Mouse (Mus musculus) hindbrain, embryonic 13.5 days (tissue): Measurements from ENCODE around the gene Tk1. TPM values are rescaled to one million over a fixed set of nuclear protein-coding genes. Genes with fewer than 3 reads are reported as not detected.

Source experiments
- ATAC-seq: fragments of 200-750 bp; cut with Nextera tagmentation; 2 replicates; pipeline ENCODE4 v1.8.0; 2017; ENCODE audit warnings: moderate TSS enrichment; ENCODE audit not compliant: low FRiP score
- H3K27ac ChIP-seq: fragments of 300-500 bp; sonication (generic); 2 replicates; pipeline ENCODE4 v1.5.1; 2015; ENCODE audit warnings: inconsistent platforms, mild to moderate bottlenecking, moderate library complexity
- H3K27me3 ChIP-seq: fragments of 300-500 bp; sonication (generic); 2 replicates; pipeline ENCODE4 v1.6.1; 2015; ENCODE audit warnings: mild to moderate bottlenecking, inconsistent platforms
- H3K36me3 ChIP-seq: fragments of 300-500 bp; sonication (generic); 2 replicates; pipeline ENCODE4 v1.6.1; 2015; ENCODE audit warnings: mild to moderate bottlenecking, inconsistent platforms
- H3K4me1 ChIP-seq: fragments of 300-500 bp; sonication (generic); replicated peaks from 2 replicates; pipeline ENCODE4 v1.6.1; 2015; ENCODE audit warnings: inconsistent platforms
- H3K4me2 ChIP-seq: fragments of 300-500 bp; sonication (generic); 2 replicates; pipeline ENCODE4 v1.6.1; 2015; ENCODE audit warnings: inconsistent platforms, mild to moderate bottlenecking, moderate library complexity
- H3K4me3 ChIP-seq: fragments of 300-500 bp; sonication (generic); 2 replicates; pipeline ENCODE4 v1.5.1; 2015; ENCODE audit warnings: mild to moderate bottlenecking, inconsistent platforms
- H3K9ac ChIP-seq: fragments of 300-500 bp; sonication (generic); 2 replicates; pipeline ENCODE4 v1.6.1; 2015; ENCODE audit warnings: mild to moderate bottlenecking, inconsistent platforms
- H3K9me3 ChIP-seq: fragments of 300-500 bp; sonication (generic); 2 replicates; pipeline ENCODE4 v1.6.1; 2016; ENCODE audit warnings: inconsistent platforms
- WGBS: fragments of 180-500 bp; shearing (Covaris S2); methylation state at CpG from one replicate; pipeline ENCODE4 v1.1.7; 2015; 5-methylcytosine and 5-hydroxymethylcytosine counted together
- polyA plus RNA-seq: library from polyadenylated mRNA; unstranded; fragments of >200 nt; fragmentation: Nextera tagmentation; extraction: Ambion mirVana; gene quantifications from 2 replicates; pipeline ENCODE4 v1.2.1, GENCODE M21; 2015

Gene Tk1
- polyA plus RNA-seq, 1 experiment from 2014 or later: 25.3 TPM

DNA sequence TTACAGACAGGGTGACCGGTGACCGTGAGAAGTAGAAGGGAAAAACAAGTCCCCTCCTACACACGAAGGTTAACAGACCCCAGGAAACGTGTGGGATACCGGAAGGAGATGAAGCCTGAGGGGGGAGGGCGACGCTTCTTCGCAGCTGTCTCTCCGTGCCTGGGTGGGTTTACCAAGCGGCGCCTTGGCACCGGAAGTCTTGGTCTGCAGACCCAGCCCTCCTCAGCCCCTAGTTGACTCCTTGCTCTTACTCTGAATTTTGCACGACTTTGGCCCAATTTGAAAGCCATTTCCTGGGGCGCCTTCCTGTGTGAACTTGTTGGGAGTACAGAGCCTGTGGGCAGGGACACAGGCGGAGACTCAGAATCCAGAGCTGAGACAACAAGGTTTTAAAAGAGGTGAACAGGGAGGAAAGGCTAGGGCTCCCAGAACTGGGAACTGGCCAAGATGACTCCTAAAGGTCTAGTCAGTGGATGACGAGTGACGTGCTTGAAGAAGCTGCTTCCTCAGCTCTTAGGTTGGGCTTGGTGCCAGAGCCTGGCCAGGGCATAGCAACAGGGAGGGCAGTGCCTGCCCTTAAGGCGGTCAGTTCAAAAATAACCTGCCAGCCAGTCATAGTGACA lies 44.6 kb downstream of the Tk1 start:
- Histone ChIP-seq H3K4me3 (no peak overlapping the region), H3K27me3 (peaks cover 66% of the 10 kb centered on the region), H3K4me1 (peaks cover 53% of the 10 kb centered on the region), H3K4me2 (peak overlapping the region; percentile 56), H3K27ac (peak overlapping the region; percentile 52), H3K9me3 (no peaks in the 10 kb centered on the region), H3K9ac (no peak overlapping the region), H3K36me3 (no peaks in the 10 kb centered on the region)
- WGBS: 23% methylated on average over 18 of the region's 18 CpGs
- ATAC-seq: no peak

- Histone ChIP-seq H3K27me3 (peaks cover 66% of the 10 kb centered on the region), H3K27ac (peak overlapping the region; percentile 73; the same call in 1 of the 2 replicates), H3K36me3 (no peaks in the 10 kb centered on the region), H3K9ac (peak overlapping the region; percentile 69), H3K4me3 (peak overlapping the region; percentile 33), H3K4me2 (peak overlapping the region; percentile 56), H3K9me3 (no peaks in the 10 kb centered on the region), H3K4me1 (peaks cover 53% of the 10 kb centered on the region)
- ATAC-seq: no peak
- WGBS: 6% methylated on average over 19 of the region's 19 CpGs
Measured at GRCm38 (mm10) chr11:117780582-117781111, 45.2 kb downstream of the Tk1 start.

GRCm38 (mm10) chr11:117780199-117780515 lies 45.7 kb downstream of the Tk1 start:
- peak overlapping the region; percentile 73 for H3K27ac ChIP-seq
- H3K27me3 ChIP-seq: peaks cover 62% of the 10 kb centered on the region
- no peaks in the 10 kb centered on the region for H3K36me3 ChIP-seq
- peak; percentile 50; the same call in 1 of the 2 replicates for ATAC-seq
- H3K4me2 ChIP-seq: peak overlapping the region; percentile 56
- no peaks in the 10 kb centered on the region for H3K9me3 ChIP-seq
- H3K4me1 ChIP-seq: peaks cover 53% of the 10 kb centered on the region
- H3K9ac ChIP-seq: peak overlapping the region; percentile 69
- peak overlapping the region; percentile 33 for H3K4me3 ChIP-seq
- 1% methylated on average over 16 of the region's 17 CpGs for whole genome bisulfite sequencing

GRCm38 (mm10) chr11:117779434-117780198 lies 46.3 kb downstream of the Tk1 start:
- Histone ChIP-seq H3K27ac (peak overlapping the region; percentile 73), H3K4me2 (peak overlapping the region; percentile 56), H3K4me1 (peaks cover 53% of the 10 kb centered on the region), H3K36me3 (no peaks in the 10 kb centered on the region), H3K4me3 (peak overlapping the region; percentile 33), H3K9ac (peak overlapping the region; percentile 69), H3K9me3 (no peaks in the 10 kb centered on the region), H3K27me3 (peaks cover 57% of the 10 kb centered on the region)
- ATAC-seq: peak; percentile 38; the same call in 1 of the 2 replicates
- 5% methylated on average over 38 of the region's 38 CpGs for WGBS

DNA sequence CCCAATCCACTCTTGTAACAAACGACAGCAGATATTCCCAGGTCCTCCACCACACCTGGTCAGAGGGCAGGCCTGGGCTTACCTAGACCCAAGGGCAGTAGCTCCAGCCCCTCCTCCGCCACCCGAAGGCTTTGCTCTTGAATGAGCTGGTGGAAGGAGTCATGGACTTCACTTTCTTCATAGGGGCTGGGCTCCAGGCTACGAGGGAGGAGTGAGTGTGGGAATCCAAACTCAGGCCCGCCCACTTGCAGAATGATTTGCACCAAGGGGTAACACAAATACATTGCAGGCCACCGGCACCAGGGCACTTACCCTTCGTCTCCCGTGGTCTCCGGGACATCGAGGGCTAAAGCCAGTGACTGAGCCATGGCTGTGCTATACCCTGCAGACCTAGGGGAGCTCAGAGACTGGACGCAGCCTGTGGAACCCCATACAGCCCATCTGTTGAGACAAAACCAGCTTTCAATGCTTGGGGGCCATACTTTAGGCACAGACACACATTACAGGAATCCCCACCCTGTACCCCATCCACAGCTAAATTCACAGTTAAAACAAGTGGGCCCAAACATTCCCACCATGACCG lies 47.0 kb downstream of the Tk1 start:
- WGBS: 61% methylated on average over 12 of the region's 12 CpGs
- peak overlapping the region; percentile 56 for H3K4me2 ChIP-seq
- peak overlapping the region; percentile 73 for H3K27ac ChIP-seq
- H3K9me3 ChIP-seq: no peaks in the 10 kb centered on the region
- H3K4me3 ChIP-seq: no peak overlapping the region
- H3K27me3 ChIP-seq: peaks cover 50% of the 10 kb centered on the region
- H3K4me1 ChIP-seq: peaks cover 53% of the 10 kb centered on the region
- H3K36me3 ChIP-seq: no peaks in the 10 kb centered on the region
- peak overlapping the region; percentile 69; the same call in 1 of the 2 replicates for H3K9ac ChIP-seq
- 0 out of 2 replicates have a peak, but pooled peaks have one; percentile 10 for ATAC-seq

GRCm38 (mm10) chr11:117778031-117778430 lies 47.9 kb downstream of the Tk1 start:
- no peaks in the 10 kb centered on the region for H3K36me3 ChIP-seq
- no peak for ATAC-seq

GRCm38 (mm10) chr11:117777111-117777510 lies 48.8 kb downstream of the Tk1 start:
- H3K4me3 ChIP-seq: no peak overlapping the region
- no peaks in the 10 kb centered on the region for H3K36me3 ChIP-seq
- no peak overlapping the region for H3K4me2 ChIP-seq
- H3K27me3 ChIP-seq: peaks cover 32% of the 10 kb centered on the region
- H3K27ac ChIP-seq: no peak overlapping the region
- 86% methylated on average over 5 of the region's 5 CpGs for WGBS
- no peak overlapping the region for H3K9ac ChIP-seq
- H3K9me3 ChIP-seq: no peaks in the 10 kb centered on the region
- peaks cover 43% of the 10 kb centered on the region for H3K4me1 ChIP-seq
- no peak for ATAC-seq

More at GRCm38 (mm10) chr11:117778031-117778430, 47.9 kb downstream of the Tk1 start:
- no peak overlapping the region for H3K9ac ChIP-seq
- H3K4me1 ChIP-seq: peaks cover 48% of the 10 kb centered on the region
- H3K27me3 ChIP-seq: peaks cover 41% of the 10 kb centered on the region
- H3K27ac ChIP-seq: no peak overlapping the region
- no peaks in the 10 kb centered on the region for H3K9me3 ChIP-seq
- WGBS: 95% methylated on average over 11 of the region's 11 CpGs
- no peak overlapping the region for H3K4me2 ChIP-seq
- no peak overlapping the region for H3K4me3 ChIP-seq

DNA sequence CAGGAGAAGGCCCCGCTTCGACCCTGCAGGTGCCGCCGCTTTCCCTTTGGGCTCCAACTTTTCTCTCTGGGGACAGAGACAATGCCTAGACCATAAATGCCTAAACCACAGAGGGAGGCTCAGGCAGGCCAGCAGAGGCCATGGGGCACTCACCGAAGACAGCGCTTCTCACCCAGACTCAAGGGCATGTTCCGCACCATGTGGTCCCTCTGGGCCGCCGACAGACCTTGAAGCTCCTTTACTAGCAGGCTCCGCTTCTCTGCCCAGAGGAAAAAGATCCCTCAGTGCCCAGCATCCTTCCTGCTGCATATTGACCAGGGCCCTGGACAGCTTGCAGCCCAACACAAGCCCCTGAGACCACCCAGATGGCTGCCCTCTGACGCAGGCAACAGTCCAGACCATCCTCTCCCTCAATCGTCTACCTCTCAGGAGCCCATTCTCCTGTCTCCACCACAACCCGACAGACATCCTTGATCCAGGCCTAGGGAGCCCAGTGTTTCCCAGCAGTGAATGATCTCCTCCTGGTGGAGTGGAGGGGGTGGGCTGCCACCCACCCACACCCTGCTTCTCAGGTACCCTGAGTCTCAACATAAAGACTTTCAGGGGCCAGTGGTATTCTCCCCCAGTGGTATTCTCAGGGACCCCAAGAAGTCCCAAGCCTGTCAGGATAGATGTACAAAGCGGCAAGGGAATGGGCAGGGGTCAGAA lies 49.7 kb downstream of the Tk1 start:
- Histone ChIP-seq H3K36me3 (no peaks in the 10 kb centered on the region), H3K4me2 (no peak overlapping the region), H3K4me3 (no peak overlapping the region), H3K27me3 (peaks cover 23% of the 10 kb centered on the region), H3K9ac (no peak overlapping the region), H3K4me1 (peaks cover 35% of the 10 kb centered on the region), H3K9me3 (no peaks in the 10 kb centered on the region), H3K27ac (no peak overlapping the region)
- 90% methylated on average over 14 of the region's 14 CpGs for WGBS
- no peak for ATAC-seq

DNA sequence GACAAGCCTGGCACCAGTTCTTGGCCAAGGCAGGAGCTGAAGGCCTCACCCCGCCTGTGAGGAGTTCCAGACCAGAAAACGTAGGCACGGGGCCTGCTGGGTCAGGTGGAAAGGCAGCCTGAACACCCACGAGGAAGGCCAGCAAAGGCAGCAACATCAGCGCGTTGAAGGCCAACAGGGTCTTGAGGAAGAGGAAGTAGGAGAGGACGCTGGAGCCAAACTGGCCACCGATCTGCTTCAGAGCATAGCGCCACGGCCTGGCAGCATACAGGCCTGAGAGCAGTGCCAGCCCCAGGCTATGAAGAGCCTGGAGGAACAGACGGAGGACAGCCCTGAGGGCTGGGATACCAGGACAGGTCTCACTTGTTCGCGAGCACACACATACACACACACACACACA lies 50.4 kb downstream of the Tk1 start:
- H3K9me3 ChIP-seq: no peaks in the 10 kb centered on the region
- H3K4me3 ChIP-seq: no peak overlapping the region
- no peak overlapping the region for H3K4me2 ChIP-seq
- 89% methylated on average over 11 of the region's 13 CpGs for WGBS
- H3K36me3 ChIP-seq: no peaks in the 10 kb centered on the region
- H3K27ac ChIP-seq: no peak overlapping the region
- peaks cover 28% of the 10 kb centered on the region for H3K4me1 ChIP-seq
- no peak for ATAC-seq
- H3K9ac ChIP-seq: no peak overlapping the region
- peaks cover 16% of the 10 kb centered on the region for H3K27me3 ChIP-seq

- Histone ChIP-seq H3K4me2 (no peak overlapping the region), H3K9ac (no peak overlapping the region), H3K27me3 (peaks cover 10% of the 10 kb centered on the region), H3K4me1 (peaks cover 28% of the 10 kb centered on the region), H3K4me3 (no peak overlapping the region), H3K27ac (no peak overlapping the region), H3K36me3 (no peaks in the 10 kb centered on the region), H3K9me3 (no peaks in the 10 kb centered on the region)
- WGBS: 93% methylated on average over 10 of the region's 10 CpGs
- no peak for ATAC-seq
Measured at GRCm38 (mm10) chr11:117774925-117775324, 51.0 kb downstream of the Tk1 start.

- Histone ChIP-seq H3K36me3 (no peaks in the 10 kb centered on the region; the same call in 1 of the 2 replicates), H3K9me3 (no peaks in the 10 kb centered on the region), H3K27me3 (no peaks in the 10 kb centered on the region), H3K9ac (no peak overlapping the region), H3K4me1 (peaks cover 19% of the 10 kb centered on the region), H3K27ac (no peak overlapping the region), H3K4me3 (no peak overlapping the region), H3K4me2 (no peak overlapping the region)
- no peak for ATAC-seq
- WGBS: 97% methylated on average over 7 of the region's 7 CpGs
Measured at GRCm38 (mm10) chr11:117772352-117772751, 53.5 kb downstream of the Tk1 start.

GRCm38 (mm10) chr11:117770407-117770806 lies 55.5 kb downstream of the Tk1 start:
- no peaks in the 10 kb centered on the region for H3K27me3 ChIP-seq
- WGBS: 75% methylated on average over 10 of the region's 10 CpGs
- no peak overlapping the region for H3K4me3 ChIP-seq
- H3K36me3 ChIP-seq: peaks cover 14% of the 10 kb centered on the region
- no peak for ATAC-seq
- H3K9ac ChIP-seq: no peak overlapping the region
- H3K27ac ChIP-seq: peak overlapping the region; percentile 64
- peaks cover 19% of the 10 kb centered on the region for H3K4me1 ChIP-seq
- H3K9me3 ChIP-seq: no peaks in the 10 kb centered on the region
- H3K4me2 ChIP-seq: no peak overlapping the region
